Mouse (Mus musculus) right cerebral cortex, postnatal 4 days (tissue): Measurements from ENCODE around the gene Hgd.
"Not testable (repeated sequence)": the region's sequence is repeated elsewhere in the genome, so short reads cannot be mapped to it uniquely, and the experiment has no call there.

Experiments used
- DNase-seq: peaks from one replicate; pipeline ENCODE4 v3.0.0-alpha.2; 2022

Hgd gene

DNA sequence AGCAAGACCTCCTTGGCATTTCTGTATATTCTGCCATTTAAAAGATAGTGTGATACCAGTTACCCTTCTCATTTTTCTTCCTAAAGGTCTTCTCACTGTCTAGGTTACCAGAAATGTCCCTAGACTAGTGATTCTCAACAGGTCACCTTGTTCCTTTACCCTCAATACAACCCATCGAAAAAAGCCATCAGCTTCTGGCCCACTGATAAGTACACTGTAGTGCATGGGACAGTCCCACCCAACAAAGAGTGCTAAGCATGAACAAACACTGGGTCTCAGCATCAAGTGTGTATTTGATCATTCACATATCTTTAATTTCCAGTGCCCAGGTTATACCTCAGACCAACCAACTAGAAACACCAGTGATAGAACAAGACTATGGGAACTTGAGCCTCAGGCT lies 55.1 kb downstream of the Hgd start:
- no peak for DNase-seq

DNA sequence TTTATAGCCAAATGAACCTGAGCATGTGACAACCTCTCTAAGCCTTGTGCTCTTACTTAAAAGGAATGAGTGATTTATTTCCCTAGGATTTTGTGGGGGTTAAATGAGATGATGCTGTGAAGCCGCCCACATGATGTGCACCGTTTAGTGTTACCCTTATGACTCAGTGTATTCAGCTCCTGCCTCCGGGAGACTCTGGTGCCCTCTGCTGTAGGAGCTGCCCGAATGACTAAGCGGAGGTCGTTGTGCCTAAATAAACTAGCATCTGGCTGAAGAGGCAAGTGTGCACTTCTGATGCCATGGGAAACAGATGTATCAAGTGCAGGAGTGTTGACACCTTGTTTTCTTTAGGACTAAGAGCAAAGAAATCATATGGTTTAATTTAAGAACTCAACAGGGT lies 56.2 kb downstream of the Hgd start:
- no peak for DNase-seq

DNA sequence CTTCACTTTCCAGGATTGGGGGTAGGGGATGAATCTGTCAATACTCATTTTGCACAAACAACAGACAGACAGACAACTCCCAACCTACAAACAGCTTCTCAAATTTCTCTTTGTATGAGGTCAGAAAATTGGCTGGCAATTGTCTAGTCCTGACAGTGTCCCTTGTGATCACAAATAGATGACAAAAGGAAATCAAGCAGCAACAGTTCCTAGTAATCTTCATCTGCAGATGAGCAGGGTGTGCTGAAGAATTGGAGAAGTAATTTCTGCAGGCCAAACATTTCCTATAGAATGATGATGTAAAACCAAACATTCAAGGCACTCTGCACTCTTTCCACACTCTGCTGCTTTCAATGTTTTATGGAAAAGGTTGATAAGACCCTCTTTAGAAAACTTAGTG lies 57.8 kb downstream of the Hgd start:
- no peak for DNase-seq

DNA sequence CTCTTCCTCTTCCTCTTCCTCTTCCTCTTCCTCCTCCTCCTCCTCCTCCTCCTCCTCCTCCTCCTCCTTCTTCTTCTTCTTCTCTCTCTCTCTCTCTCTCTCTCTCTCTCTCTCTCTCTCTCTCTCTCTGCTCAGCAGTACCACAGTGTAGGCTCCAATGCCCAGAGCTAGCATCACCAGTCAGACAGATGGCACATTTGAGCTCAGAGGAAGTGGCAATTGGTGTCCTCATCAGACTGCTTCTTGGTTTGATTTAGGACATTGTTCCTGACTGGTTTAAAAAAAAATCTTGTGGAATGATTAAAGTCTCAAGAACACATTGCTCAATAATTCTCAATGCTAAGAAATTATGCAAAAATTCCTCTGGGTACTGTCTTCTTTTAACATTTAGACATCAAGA lies 60.6 kb downstream of the Hgd start:
- not testable (repeated sequence) for DNase-seq

DNA sequence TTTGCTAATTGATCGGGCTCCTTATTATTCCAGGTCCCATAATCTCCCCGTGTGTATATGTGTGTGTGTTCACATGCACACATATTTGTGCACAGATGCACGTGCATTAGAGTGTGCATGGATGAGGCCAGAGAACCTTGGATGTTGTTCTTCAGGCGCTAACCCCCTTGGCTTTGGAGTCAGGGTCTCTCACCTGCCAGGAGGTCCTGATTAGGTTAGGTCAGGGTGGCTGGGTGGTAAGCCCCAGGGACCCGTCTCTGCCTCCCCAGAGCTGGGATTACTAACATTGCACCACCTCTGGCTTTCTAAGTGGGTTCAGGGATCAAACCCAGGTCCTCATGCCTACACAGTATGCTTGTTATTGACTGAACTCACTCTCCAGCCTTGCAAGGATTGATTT lies 64.5 kb downstream of the Hgd start:
- no peak for DNase-seq

DNA sequence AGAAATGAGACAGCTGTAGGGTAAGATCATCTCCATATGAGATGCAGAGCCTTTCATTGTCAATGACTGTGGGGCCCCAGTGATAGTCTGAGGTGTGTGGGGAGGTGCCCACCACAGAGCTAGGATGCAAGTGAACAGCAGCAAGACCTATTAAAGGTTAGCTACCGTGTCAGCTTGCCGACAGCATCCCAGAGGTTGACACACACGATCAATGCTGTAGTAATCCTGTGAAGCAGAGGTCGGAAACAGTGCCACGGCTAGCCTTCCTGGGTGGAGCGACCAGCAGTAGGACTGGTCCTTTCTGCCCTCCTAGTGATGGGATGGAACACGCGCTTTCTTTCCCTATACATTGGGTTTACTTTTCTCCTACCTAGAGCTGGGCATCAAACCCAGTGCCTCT lies 65.3 kb downstream of the Hgd start:
- no peak for DNase-seq

DNA sequence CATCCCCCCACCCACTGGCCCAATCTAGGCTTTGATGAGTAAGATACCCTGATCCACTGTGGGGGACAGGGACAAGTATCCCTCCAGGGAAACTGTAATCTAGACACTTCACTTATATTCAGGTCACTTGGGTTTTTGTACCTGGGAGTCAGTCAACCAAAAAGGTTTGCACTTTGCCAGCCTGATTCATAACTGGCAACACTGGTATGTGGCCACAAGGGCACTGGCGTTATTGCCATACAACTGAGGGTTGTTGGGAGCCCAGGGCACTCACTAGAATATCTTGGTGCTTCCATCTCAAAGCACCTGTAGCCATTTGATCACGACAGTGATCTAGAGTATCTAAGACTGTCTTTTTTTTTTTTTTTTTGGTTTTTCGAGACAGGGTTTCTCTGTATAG lies 65.8 kb downstream of the Hgd start:
- DNase-seq, result no peak

DNA sequence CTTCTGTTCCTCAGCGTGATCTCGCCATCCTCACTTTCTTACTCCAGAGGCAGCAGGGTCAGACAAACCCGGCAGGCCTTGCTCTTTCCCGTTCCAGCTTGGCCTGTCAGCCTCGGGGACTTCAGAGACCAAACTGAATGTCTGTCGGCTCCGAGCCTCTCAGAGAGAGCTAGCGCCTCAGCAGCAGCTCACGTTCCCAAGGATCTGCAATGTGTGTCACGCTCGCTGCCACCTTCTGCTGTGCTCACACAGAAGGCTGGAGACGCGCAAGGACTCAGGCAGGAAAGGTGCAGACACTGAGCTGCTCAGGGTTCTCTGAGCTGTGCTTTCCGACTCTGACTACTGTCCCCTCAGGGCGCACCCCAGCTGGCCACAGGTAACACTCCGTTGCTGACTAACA lies 67.1 kb downstream of the Hgd start:
- no peak for DNase-seq

DNA sequence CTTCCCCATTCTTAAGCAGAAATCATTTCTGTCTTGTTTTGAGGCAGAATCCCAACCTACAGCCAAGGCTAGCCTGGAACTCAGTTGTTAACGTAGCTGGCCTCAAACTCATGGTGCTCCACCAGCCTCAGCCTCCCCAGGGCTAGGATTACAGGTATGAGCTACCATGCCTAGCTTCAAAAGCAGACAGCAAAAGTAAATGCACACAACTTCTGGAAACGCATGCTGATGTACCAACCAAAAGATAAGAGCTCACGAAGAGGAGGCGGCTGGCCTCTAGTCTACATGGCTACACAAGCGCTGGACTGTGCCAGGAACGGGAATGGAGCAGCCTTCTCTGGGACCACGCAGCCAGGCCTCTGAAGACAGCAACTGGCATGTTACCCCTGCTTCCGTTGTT lies 68.0 kb downstream of the Hgd start:
- DNase-seq, result no peak

DNA sequence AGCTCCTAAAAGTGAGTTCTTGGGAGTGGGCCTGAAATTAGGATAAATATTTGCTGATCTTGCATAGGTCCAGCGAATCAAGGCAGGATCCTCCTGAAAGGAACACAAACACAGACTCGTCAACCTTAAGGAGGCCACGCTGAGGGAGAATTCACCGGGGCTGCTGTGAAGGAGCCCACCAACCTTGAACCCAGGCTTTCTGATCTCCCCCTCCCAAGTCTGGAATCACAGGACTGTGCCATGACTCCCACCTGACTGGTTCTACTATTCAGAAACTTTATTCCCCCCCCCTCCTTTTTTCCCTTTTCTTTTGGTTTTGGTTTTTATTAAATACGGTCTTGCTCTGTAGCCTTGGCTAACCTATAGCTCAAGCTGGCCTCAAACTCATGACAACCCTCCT lies 69.1 kb downstream of the Hgd start:
- DNase-seq, result no peak

DNA sequence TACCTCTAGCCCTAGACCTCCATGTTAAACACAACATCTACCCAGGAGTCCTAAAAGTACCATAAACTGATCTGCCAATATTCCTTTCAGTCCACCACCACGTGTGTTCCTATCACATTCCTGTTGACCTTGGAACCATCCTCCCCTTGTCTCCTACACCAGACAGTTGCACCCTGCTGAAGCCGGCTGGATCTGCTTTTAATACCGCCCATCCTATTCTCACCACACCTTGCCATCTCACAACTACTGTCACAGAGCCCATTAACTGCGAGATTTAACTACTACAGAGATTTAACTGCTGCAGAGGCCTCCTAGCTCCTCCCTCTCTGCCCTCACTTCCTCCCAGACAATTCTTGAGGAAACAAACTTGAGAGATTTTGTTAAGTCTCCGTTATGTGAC lies 71.5 kb downstream of the Hgd start:
- no peak for DNase-seq

DNA sequence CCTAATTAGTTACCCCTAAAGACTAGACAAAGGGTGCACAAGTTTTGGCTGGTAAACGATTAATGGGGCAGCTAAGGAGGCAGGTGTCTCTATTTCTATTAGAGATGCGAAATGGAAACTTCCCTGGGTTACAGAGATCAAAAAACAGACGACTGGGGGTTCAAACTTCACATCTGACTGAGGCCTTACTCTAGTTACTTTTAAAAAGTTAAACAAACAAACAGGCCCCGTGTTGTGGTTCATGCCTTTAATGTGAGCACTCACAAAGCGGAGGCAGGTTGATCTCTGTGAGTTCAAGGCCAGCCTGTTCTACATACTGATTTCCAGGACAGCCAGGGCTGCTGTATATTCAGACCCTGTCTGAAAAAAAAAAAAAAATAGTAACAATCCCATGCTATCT lies 72.7 kb downstream of the Hgd start:
- no peak for DNase-seq

DNA sequence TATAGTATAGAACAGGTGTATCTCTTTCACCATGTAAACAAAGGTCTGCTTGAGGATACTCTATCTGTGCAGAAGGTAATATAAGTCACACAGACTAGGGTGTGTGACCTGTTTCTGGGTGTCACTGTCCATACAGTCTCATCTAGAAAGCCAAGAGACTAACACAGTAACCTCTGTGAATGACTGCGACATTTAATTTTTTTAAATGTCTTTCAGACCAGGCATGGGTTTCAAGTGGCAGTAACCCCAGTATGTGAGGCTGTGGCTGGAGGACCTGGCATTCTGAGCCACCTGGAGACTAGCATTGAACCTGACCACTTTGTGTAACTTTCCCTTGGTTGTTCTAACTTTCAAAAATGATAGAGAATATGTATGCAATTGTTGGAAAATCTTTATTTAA lies 73.1 kb downstream of the Hgd start:
- no peak for DNase-seq

DNA sequence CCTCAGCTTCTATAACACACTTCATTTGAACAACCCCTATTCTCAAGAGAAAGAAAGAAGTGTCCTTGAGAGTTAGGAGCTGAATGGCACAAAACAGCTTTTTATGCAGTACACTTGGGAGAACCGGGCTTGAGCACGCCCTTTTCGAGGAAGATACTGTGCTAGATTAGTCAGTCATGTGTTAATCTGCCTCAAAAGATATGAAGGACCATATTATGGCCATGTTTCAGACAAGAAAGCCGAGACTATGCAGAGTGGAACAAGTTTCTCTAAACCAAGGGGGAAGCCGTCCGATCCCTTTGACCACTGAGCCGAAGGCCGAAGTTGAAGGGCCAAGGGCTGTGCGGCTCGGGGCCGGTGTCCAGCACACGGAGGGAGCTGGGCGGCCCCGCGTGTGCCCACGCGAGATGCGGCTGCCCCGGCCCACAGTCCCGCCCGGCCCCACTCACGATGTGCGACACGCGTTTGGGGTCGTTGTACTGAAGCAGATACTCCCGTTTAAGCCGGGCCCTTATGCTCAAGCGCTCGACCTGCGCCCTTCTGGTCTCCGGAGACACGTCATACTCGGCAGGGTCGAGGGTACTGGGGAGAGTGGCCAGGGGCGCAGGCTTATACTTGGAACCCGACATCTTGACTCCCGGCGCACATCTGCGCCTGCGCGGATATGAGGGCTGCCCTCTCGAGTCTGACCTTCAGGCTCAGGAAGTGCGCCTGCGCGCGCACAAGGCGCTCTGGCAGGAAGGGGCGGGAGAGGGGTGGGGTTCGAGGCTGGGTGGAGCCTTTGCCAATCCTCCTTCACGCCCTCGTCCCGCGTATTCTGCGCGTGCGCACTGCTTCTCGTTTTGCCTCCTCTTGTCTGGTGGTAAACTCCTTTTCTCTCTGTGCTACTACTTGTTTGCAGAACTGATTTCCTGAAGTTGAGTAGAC lies 74.0 kb downstream of the Hgd start, which contains the start of gene Ndufb4:
Gene Ndufb4, minus strand, starts transcription at position 723 of the 927 bp plus-strand sequence.
- DNase-seq, result peak; percentile 96

DNA sequence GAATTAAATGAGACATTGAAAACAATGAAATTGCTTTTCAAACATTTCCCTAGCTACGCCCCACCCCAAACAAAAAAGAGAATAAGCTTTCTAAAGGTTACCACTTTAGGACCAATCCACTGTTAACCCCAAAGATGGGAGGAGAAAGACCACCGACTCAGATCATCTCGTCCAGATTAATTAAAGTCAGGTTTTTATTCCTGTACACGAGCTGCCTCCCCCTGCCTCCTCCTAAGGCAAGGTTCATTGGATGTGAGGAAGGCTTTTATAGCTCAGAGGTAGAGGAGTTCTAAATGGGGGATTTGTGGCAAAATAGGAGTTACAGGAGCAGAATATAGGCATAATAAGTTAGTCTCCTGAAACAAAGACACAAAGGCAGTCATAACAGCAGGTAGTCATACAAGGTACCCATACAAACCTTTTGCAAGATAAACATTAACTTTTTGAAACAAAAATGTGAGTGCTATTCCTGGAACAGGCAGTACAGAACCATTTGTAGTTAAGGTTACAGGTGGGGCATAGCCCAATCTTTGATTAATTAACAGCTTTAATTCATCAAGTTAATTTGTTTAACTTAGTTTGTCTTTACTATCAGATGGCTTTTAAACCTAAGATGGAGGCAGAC lies 75.0 kb downstream of the Hgd start:
- DNase-seq, result no peak

DNA sequence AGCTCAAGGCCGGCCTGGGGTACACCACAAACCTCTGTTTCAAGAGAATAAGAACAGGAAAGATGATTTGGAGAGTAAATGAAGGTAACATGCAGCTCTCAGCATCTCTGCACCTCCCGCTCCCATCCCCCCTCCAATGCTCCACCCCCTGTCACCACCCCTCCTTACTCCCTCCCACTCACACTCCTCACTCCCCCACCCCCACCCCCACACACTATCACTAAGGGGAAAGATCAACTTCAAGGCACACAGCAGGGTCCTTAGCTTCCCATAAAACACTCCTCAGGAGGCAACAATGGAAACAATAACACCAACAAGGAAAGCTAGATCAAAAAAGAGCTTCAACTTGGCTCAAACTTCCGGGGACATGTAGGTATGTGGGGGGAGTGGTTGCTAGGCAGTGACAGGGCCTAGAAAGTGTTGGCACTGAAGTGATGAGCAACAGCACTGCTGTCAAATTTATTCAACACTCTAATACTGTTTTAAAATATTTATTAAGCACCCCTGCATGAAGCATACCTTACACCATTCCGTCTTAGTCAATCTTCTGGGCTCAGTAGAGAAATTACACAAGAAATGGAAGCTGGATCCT lies 75.9 kb downstream of the Hgd start:
- DNase-seq, result no peak

DNA sequence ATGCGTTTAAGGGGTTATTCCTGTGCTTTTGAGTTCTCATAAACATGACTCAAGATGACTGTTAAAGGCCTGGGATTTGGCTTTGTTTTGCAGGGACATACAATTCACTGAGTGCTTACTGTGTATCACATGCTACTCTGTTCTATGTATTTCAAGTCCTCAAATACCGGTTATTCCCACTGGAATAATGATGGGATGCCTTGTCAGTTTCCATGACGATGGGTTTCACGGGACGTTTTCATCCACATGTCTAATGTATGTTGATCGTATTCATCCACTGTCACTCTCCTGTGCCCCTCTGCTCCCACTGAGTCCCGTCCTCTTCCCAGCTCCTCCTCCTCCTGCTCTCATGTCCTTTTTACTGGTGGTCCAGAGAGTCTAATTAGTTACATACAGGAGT lies 76.8 kb downstream of the Hgd start:
- DNase-seq, result no peak

DNA sequence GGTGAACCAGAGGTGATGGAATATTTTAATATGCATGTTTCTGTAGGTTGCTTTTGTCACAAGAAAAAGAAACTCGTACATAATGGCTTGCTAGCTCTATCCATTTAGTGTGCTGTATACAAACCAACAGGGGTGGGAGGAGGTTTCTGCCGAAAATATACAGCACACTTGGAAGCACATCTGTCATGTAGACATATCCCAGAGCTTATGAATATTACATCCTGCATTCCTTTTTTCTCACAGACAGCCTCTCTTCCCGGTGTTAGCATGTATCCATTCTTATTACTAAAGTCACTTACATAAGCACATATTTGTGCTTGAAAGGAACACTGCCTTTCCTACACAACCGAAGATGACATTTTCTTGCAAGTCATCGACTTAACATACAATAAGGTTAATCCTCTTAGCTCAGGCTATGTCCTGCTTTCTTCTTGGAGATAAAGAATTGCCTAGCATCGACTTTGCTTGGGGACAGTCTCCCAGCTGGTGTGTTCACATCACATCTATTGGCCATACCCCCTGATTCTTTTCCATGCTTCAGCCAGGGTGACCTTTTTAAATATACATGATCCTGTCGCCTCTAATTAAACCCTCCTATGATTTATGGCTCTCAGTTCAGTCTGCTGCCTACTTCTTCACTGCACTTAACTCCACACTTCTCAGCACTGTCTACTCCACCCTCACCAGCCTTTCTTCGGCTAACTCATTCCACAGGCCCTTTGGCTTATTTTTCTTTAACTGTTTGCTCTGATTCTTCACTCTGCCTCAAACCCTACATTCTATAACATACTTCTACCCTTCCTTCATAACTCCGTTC lies 83.9 kb downstream of the Hgd start:
- DNase-seq, result no peak

DNA sequence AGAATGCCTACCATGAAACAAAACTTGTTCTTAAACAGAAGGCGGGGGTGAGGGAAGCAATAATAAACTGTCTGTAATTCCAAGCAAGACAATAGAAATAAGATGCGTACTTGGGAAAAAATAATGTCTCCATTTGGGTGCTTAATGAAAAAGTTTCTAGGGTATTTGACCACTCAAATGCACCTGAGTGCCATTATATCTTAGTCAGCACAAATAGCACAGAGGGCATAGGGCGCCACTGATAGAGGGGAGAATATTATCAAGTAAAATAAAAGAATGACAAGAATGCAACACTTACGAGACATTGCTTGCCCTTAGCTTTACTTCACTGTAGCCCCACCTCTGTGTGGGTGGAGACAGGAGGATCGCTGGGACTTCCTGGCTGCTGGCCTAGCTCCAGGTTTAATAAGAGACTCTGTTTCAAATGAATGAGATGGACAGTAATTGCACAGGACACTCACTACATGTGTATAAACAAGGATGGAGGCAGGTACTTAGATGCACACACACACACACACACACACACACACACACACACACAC lies 85.5 kb downstream of the Hgd start:
- DNase-seq, result no peak

DNA sequence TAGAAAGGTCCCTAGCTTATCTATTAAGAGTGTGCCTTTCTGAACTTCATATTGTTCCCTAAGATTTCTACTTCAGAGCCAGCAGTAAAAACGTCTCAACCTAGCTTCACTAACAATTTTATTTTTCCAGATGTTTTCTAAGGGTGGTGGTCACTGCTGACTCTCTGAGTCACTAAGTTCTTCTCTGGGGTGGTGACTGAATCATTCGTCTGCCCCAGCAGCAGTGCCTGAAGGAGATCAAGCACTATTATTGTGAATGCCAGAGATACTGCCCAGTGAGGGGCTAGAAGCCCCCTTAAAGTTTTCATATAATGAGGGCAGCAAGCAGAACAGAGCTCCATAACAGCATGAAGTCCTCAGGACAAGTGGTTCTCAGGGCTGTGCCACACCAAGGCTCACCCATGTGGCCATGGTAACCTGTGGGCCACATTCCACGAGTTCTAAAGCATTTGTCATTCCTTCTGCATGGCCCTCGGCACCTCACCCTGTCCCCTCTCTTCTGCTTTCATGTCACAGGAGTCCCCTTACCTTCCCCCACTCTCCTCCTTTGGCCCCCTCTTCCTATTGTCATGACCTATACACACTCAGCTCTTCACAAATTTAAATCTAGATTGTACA lies 90.8 kb downstream of the Hgd start:
- DNase-seq, result no peak

DNA sequence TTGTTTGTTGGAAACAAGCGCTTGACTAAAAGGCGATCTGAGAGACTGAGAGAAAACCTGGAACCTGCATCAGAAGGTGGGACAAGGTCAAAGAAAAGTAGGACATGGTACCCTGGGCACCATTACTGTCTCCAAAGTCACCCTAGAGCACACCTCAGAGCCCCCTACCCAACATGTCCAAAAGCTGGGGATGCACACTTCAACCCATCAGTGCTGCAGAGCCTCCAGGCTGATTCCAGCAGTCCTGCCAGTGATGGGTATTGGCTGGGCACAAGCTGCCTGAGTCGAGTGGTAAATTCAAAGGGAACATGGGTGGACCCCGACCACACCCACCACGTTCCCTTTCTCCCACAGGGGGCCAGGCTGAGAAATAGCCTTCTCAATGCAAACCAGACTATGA lies 95.4 kb downstream of the Hgd start:
- DNase-seq, result no peak

DNA sequence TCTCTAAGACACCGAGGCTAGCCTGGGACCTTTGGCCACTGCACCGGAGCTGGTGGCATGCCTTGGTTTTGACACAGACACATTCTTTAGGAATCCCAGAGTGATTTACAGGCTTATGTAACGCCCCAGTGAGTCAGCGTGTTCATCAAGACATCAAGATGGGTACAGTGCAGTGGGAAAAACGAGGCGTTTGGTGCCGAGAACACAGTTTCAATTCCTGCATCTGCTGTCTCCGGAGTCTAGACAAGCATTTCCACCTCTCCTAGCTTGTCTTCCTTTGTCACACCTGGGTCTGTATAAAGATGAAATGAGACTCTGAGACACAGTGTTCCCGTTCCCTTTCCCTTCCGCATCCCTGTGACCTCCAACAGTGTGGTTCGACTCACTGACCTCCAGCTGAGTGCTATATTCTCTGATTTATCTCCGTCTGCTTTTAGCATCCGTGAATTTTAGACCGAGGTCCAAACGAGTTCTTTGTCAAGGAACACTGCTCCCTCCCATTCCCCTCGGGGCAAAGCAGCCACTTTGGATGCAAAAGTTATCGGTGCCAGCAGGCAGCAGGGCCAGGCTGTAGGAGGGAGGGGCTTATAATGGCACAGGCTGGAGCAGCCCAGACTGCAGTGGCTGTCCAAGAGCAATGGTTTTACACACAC lies 96.2 kb downstream of the Hgd start:
- DNase-seq, result no peak
